Mouse (Mus musculus): ENCODE data around the gene Cc2d1a. TPM values are rescaled to one million over a fixed set of nuclear protein-coding genes. Genes with fewer than 3 reads are reported as not detected.
A peak's percentile ranks its signal among the peaks of the same experiment; 100 is the strongest.

Gene Cc2d1a
- polyA plus RNA-seq, 1 experiment from 2014 or later, result 5.5 TPM

DNA sequence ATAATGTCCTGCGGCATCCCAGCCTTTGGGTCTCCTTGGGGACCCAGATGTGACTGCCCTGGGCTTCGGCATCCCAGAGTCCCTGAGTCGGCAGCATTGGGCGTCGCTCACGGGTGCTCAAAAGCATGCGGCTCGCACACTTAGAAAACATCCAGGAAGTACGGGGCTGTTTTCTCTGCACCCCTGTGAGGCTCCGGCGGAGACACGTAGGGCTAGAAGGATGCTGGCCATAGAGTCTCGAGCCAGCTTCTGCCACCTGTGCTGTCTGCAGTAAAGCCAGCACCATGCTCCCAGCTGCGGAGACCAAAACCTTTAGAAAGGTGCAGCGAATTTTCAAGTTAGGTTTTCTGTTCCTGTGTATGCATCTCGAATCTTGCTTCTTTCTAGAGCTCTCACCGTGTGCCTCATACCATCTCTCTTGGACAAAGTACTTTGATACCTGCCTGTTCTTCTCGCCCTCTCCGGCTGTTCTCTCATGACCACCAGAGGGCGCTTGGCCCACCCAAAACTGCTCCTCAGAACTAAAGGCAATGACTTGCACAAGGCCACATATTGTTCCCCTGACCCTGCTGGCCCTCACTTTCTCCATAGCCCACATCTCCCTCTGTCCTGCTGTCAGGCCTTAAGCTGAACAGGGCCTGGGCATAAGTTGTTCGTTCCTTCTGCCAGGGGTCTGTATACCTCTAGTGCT is 39.5 kb upstream of the Cc2d1a start:
- H3K9ac ChIP-seq, result peak overlapping the region; percentile 53
- H3K4me3 ChIP-seq (replicated peaks), result peak overlapping the region; percentile 53
- H3K36me3 ChIP-seq (replicated peaks), result no peaks in the 10 kb centered on the region
- peaks cover 40% of the 10 kb centered on the region for H3K27me3 ChIP-seq
- 0 out of 2 replicates have a peak overlapping the region, but pooled peaks have one; percentile 24 for H3K27ac ChIP-seq (replicated peaks)
- peaks cover 39% of the 10 kb centered on the region for H3K4me1 ChIP-seq (replicated peaks)
- peak; percentile 9 for ATAC-seq (ENCODE audit: insufficient read depth)
- 3% methylated on average over 21 of the region's 21 CpGs for WGBS (ENCODE audit: insufficient replicate concordance)
- peak overlapping the region; percentile 86 for H3K4me2 ChIP-seq
- H3K9me3 ChIP-seq (replicated peaks), result no peaks in the 10 kb centered on the region

DNA sequence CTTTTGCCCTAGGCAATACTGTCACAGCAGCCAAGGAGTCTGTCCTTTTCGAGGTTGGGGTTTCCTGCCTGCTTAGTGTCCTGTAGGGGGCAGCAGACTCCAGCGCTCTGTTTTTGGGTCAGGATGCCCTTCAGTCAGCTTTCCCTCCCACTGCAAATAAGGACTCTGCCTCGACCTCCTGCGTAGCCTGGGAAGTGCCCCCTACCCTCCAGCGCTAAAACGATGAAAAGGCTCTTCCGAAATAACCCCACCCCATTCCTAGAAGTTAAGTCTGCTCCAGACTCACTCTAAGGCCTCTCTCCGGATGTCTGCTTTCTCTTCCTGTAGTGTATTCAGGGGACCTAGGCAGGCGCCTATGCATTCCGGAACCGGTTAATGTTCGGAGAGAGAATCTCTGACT is 38.8 kb upstream of the Cc2d1a start:
- WGBS (ENCODE audit: insufficient replicate concordance), result under 1% methylated on average over 12 of the region's 12 CpGs
- Histone ChIP-seq H3K4me3 (replicated peaks) (peak overlapping the region; percentile 53), H3K27ac (replicated peaks) (0 out of 2 replicates have a peak overlapping the region, but pooled peaks have one; percentile 24), H3K36me3 (replicated peaks) (no peaks in the 10 kb centered on the region), H3K27me3 (peaks cover 44% of the 10 kb centered on the region), H3K9me3 (replicated peaks) (no peaks in the 10 kb centered on the region), H3K9ac (peak overlapping the region; percentile 53), H3K4me2 (peak overlapping the region; percentile 86), H3K4me1 (replicated peaks) (peaks cover 32% of the 10 kb centered on the region)
- ATAC-seq (ENCODE audit: insufficient read depth), result peak; percentile 38

DNA sequence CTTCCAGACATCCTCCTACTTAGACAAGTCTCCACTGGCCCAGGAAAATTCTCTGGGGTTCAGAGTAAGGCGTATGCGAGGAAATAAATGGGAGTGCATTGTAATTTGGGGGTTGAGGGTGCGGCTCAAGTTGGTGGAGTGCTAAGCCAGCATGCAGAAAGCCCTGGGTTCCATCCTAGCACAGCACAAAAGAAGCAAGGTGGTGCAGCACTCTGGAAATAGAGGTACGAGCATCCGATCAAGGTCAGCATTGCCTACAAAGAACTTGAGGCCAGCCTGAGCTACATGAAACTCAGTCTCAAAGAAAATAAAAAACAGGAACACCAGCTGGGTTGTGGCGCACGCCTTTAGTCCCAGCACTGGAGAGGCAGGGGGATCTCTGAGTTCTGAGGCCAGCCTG is 37.4 kb upstream of the Cc2d1a start, which contains the start of gene Nanos3:
TSS of gene Nanos3 (minus strand) at position 101 of the 400 bp plus-strand sequence.
- WGBS (ENCODE audit: insufficient replicate concordance), result 78% methylated on average over 7 of the region's 7 CpGs
- Histone ChIP-seq H3K4me2 (peak within 1 kb of the TSS; percentile 81), H3K4me3 (replicated peaks) (peak within 1 kb of the TSS; percentile 60), H3K36me3 (replicated peaks) (no peaks in the 10 kb centered on the region), H3K27ac (replicated peaks) (no peak within 1 kb of the TSS), H3K9ac (0 out of 2 replicates have a peak within 1 kb of the TSS, but pooled peaks have one; percentile 52), H3K4me1 (replicated peaks) (peaks cover 39% of the 10 kb centered on the region), H3K9me3 (replicated peaks) (no peaks in the 10 kb centered on the region), H3K27me3 (peaks cover 45% of the 10 kb centered on the region)
- ATAC-seq (ENCODE audit: insufficient read depth), result no peak

DNA sequence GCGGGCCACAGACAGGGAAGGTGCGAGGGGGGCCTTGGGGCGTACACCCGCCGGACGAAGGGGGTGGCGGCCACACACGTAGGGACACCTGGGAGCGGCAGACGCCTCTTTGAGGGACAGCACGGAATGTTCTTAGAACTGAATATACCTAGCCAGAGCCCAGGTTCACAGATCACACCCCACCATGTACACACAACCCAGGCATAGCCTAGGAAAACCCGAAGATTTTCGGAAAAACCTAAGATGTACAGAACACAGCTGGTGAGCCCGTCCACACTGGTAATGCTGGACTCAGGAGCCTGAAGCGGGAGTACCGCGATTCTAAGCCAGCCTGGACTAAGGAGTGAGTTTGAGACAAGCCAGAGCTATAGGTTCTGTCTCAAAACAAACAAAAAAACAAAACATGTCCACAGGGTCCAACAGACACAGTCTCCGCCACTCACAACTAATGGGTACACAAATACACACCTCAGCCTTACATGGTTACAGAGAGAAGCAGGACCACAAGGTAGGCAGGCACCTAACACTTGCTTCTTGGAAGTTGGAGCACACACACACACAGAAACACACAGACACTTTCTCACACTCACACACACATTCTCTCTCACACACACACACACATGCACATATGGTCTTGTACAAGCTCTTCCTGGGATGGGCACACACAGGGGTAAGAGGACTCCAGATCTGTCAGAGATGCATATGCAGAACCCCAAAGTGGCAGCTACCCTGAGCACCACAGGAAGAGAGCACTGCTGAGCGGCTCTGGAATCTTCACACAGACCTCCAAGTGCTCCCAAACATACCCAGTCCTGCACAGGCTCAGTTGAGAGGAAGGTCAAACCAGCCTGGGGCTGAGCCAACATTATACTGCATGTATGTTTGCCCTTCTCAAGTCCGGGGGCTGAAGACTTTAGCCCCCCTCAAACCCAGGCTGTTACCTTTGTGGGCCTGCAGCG is 36.6 kb upstream of the Cc2d1a start:
- Histone ChIP-seq H3K27ac (replicated peaks) (no peak overlapping the region), H3K9me3 (replicated peaks) (no peaks in the 10 kb centered on the region), H3K4me3 (replicated peaks) (peak overlapping the region; percentile 60), H3K27me3 (peaks cover 45% of the 10 kb centered on the region), H3K4me2 (peak overlapping the region; percentile 81), H3K9ac (peak overlapping the region; percentile 52; the same call in 1 of the 2 replicates), H3K36me3 (replicated peaks) (no peaks in the 10 kb centered on the region), H3K4me1 (replicated peaks) (peaks cover 45% of the 10 kb centered on the region)
- WGBS (ENCODE audit: insufficient replicate concordance), result 22% methylated on average over 21 of the region's 21 CpGs
- no peak for ATAC-seq (ENCODE audit: insufficient read depth)

DNA sequence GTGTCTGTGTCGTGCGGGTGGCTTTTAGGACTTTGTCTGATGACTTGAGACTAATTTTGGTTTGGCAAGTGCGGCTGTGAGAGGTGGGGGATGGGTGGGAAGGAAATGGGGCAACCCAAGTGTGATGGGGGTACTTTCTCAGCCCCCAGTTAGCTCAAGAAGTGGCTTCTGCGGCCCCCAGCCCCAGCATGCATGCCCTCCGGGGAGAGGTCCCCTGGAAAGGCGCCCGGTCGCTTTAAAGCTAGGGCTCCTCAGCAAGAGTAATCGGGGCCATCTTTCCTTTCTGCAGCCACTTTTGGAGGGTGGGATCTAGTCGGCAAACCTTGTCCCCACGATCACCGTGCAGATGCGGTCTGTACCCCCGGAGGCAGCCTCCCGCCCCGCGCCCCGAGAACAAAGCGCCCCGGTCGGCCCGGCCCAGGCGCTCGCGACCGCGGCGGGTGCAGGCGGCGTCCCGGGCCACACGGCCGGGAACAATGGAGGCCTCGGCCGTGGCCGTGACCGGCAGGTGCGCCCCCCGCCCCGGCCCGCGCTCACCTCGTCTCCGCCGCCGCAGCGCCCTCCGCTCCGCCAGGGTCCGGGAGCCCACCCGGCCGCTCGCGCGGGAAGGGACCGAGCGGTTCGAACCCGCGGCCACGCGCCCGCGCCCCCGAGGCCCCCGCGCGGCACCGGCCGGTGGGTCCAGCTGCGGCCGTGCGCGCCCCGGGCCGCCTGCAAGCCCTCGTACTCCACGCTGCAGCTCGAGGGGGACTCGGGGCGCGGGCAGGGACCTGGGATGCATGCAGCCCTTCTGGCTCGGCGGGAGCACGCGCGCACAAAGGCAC is 35.7 kb upstream of the Cc2d1a start:
- 2% methylated on average over 87 of the region's 87 CpGs for WGBS (ENCODE audit: insufficient replicate concordance)
- Histone ChIP-seq H3K27ac (replicated peaks) (no peak overlapping the region), H3K4me1 (replicated peaks) (peaks cover 45% of the 10 kb centered on the region), H3K4me3 (replicated peaks) (peak overlapping the region; percentile 60), H3K9ac (peak overlapping the region; percentile 52), H3K4me2 (peak overlapping the region; percentile 81), H3K36me3 (replicated peaks) (no peaks in the 10 kb centered on the region), H3K27me3 (peaks cover 45% of the 10 kb centered on the region), H3K9me3 (replicated peaks) (no peaks in the 10 kb centered on the region)
- no peak for ATAC-seq (ENCODE audit: insufficient read depth)

DNA sequence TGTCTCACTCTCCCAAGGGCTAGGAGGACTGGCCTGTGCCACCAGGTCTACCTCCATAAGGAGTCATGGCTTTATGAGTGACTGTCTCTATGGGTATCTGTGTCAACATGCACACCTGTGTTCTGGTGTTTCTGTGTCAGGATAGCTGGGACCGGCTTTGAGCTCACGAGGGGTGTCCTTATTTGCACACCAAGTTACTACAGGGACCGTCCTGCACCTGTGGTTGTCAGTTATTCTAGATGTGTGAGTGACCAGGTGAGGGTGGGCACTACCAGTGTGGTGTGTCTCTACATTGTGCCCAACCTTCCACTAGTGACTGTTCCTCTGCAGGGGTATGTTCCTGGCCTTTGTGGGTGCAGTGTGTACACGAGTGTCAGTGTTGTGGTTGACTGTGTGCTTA is 35.1 kb upstream of the Cc2d1a start:
- Histone ChIP-seq H3K27ac (replicated peaks) (no peak overlapping the region), H3K4me1 (replicated peaks) (peaks cover 45% of the 10 kb centered on the region), H3K9me3 (replicated peaks) (no peaks in the 10 kb centered on the region), H3K4me3 (replicated peaks) (0 out of 2 replicates have a peak overlapping the region, but pooled peaks have one; percentile 60), H3K9ac (peak overlapping the region; percentile 52; the same call in 1 of the 2 replicates), H3K36me3 (replicated peaks) (no peaks in the 10 kb centered on the region), H3K4me2 (peak overlapping the region; percentile 81), H3K27me3 (peaks cover 45% of the 10 kb centered on the region)
- 48% methylated on average over 4 of the region's 4 CpGs for WGBS (ENCODE audit: insufficient replicate concordance)
- ATAC-seq (ENCODE audit: insufficient read depth), result no peak

DNA sequence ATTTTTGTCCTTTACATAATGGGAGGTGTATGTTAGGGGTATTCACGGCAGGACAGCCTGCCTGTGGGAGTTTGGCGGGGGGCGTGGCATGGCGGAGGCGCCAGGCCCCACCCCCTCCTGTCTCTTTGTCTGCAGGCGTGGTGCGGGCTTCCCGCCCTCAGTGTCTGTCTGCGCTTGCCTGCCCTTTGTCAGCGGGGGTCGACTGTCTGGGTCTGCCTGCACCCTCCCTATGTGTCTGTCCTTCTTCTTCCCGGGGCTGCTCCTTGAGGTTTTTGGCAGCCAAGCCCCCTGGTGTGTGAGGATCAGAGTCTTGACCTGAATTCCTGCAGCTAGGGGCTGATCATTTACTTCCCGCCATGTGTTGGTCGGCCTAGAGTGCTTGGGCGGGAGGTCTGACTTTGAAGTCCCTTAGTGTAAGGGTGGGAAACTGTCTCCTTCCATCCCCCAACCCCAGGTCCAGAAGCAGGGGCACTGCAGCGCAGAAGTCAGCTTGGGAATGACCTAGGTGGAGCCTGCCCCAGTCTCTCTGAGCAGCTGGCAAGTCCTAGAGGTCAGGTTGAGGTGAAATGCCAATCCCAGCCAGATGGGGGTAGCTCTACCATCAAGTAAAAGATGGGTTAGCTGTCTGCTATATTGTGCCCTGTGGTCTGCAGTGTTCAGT is 32.9 kb upstream of the Cc2d1a start:
- Histone ChIP-seq H3K4me1 (replicated peaks) (peaks cover 32% of the 10 kb centered on the region), H3K9me3 (replicated peaks) (no peaks in the 10 kb centered on the region), H3K27me3 (peaks cover 39% of the 10 kb centered on the region), H3K4me2 (peak overlapping the region; percentile 43), H3K9ac (no peak overlapping the region), H3K4me3 (replicated peaks) (no peak overlapping the region), H3K36me3 (replicated peaks) (no peaks in the 10 kb centered on the region), H3K27ac (replicated peaks) (no peak overlapping the region)
- 0 out of 2 replicates have a peak, but pooled peaks have one; percentile 16 for ATAC-seq (ENCODE audit: insufficient read depth)
- 11% methylated on average over 16 of the region's 16 CpGs for WGBS (ENCODE audit: insufficient replicate concordance)

DNA sequence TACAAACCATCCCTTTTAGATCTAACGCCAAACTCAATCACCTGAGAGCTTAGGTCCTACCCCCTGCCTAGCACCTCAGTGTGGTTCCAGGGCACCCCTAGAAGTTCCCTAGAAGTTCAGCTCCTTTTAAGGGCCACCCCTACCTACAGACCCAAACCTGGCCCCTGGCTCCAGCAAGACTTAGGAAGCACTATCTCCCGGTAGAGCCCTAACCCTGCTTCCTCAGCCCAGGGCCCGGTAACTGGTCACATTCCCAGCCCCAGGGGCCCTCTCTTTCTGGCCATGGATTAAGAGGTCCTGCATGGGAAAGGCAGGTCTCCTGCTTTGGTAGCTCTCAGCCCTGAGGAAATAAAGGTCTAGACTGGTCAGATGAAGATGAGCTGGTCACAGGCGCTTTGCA is 32.2 kb upstream of the Cc2d1a start:
- ATAC-seq (ENCODE audit: insufficient read depth), result no peak
- H3K27me3 ChIP-seq, result peaks cover 34% of the 10 kb centered on the region
- WGBS (ENCODE audit: insufficient replicate concordance), result 29% methylated on average over 4 of the region's 4 CpGs
- no peak overlapping the region for H3K4me3 ChIP-seq (replicated peaks)
- H3K9ac ChIP-seq, result no peak overlapping the region
- H3K4me2 ChIP-seq, result peak overlapping the region; percentile 43
- no peak overlapping the region for H3K27ac ChIP-seq (replicated peaks)
- no peaks in the 10 kb centered on the region for H3K9me3 ChIP-seq (replicated peaks)
- H3K36me3 ChIP-seq (replicated peaks), result no peaks in the 10 kb centered on the region
- H3K4me1 ChIP-seq (replicated peaks), result peaks cover 32% of the 10 kb centered on the region

DNA sequence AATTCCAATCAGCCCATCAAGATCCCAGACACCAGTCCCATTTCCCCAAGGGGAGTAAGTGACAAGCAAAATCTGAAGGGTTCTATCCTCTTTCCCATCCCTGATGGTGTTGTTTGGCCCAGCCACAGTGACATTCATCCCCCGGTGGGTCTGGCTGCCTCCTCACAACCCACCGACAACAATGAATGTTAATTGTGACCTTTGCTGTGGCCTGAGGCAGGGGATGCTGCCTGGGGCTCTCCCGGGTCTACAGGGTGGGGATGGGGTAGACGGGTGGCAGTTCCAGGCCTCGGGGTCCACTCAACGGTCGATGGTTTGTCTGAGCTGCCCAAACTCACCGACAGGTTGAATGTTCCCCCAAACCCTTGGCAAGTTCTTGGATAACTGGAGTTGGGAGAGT is 30.9 kb upstream of the Cc2d1a start:
- 78% methylated on average over 8 of the region's 8 CpGs for WGBS (ENCODE audit: insufficient replicate concordance)
- H3K27me3 ChIP-seq, result peaks cover 21% of the 10 kb centered on the region

DNA sequence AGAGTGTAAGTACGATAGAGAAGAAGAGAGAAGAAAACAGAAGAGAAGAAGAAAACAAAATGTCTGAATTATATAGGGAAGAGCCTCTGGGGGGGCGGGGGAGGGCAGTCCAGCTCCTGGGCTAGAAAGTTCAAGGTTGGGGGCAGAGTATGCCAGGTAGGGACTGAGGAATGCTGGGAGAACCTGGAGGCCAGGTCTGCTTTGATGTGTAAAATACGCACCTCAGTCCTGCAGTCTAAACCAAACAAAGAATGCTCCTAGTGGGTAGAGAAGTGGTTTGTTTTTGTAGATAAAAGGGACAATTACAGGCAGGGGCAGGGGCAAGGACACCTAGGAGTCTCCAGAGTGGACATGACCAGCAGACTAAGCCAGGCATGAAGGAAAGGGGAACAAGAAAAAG is 29.7 kb upstream of the Cc2d1a start:
- peaks cover 15% of the 10 kb centered on the region for H3K4me1 ChIP-seq (replicated peaks)
- H3K4me3 ChIP-seq (replicated peaks), result no peak overlapping the region
- 71% methylated on average over 3 of the region's 3 CpGs for WGBS (ENCODE audit: insufficient replicate concordance)
- no peaks in the 10 kb centered on the region for H3K9me3 ChIP-seq (replicated peaks)
- H3K36me3 ChIP-seq (replicated peaks), result no peaks in the 10 kb centered on the region
- no peak overlapping the region for H3K4me2 ChIP-seq
- no peak overlapping the region for H3K27ac ChIP-seq (replicated peaks)
- no peak overlapping the region for H3K9ac ChIP-seq
- peaks cover 9% of the 10 kb centered on the region for H3K27me3 ChIP-seq
- no peak for ATAC-seq (ENCODE audit: insufficient read depth)

More for the DNA sequence above, 30.9 kb upstream of the Cc2d1a start:
- Histone ChIP-seq H3K27ac (replicated peaks) (no peak overlapping the region), H3K36me3 (replicated peaks) (no peaks in the 10 kb centered on the region), H3K9me3 (replicated peaks) (no peaks in the 10 kb centered on the region), H3K9ac (no peak overlapping the region), H3K4me1 (replicated peaks) (peaks cover 25% of the 10 kb centered on the region), H3K4me3 (replicated peaks) (no peak overlapping the region), H3K4me2 (no peak overlapping the region)
- no peak for ATAC-seq (ENCODE audit: insufficient read depth)

Data from liver, embryonic 15.5 days (tissue).